Mouse (Mus musculus) gastrocnemius, postnatal 25 days (tissue): Measurements from ENCODE around the gene Pou2f3. TPM values are rescaled to one million over a fixed set of nuclear protein-coding genes. Genes with fewer than 3 reads are reported as not detected.

Experiments
- DNase-seq: peaks from one replicate; pipeline ENCODE4 v3.0.0; 2022
- long read RNA-seq, 2 experiments: library from polyadenylated mRNA; stranded (forward); transcript quantifications; one replicate each; pipeline ENCODE4 v2.0.0; 2021
- total RNA-seq, 2 experiments: library from RNA; stranded (reverse); gene quantifications; 1 replicate in 1 of 2; 2 replicates in 1 of 2; pipeline ENCODE4 v1.2.3; 2021

Gene Pou2f3
- total RNA-seq: not detected
- long read RNA-seq, experiment 1: 0 reads
- long read RNA-seq, experiment 2: 0 reads

DNA sequence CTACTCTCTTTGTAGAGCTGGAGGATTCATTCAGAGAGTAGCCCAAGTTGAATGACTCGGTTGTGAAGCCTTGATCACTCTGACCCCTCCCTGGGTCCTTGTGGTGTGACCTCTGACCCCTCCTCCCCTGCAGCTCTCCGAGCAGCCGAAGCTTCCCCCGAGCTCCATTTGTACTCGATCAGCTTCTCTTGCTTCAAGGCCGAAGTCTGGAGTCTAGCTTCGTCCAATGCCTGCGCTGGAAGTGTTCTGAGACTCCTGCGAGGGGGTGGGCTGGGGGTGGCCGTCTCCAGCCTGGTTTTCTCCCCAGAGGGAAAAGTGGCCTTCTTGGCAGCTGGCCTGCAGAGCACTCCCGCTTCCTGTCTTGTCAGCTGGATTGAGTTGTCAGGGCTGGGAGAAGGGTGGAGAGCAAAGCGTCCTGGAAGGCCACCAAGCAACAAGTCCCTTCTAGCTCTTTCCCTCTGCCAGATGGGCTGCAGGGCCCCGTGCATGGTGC lies at the start of gene Pou2f3:
Pou2f3 (minus strand) TSS at position 180 of the 493 bp plus-strand sequence.
- peak; percentile 82 for DNase-seq

- peak; percentile 80 for DNase-seq
These were observed 43.1 kb upstream of the Pou2f3 start for GRCm38 (mm10) chr9:43253271-43253681.

DNA sequence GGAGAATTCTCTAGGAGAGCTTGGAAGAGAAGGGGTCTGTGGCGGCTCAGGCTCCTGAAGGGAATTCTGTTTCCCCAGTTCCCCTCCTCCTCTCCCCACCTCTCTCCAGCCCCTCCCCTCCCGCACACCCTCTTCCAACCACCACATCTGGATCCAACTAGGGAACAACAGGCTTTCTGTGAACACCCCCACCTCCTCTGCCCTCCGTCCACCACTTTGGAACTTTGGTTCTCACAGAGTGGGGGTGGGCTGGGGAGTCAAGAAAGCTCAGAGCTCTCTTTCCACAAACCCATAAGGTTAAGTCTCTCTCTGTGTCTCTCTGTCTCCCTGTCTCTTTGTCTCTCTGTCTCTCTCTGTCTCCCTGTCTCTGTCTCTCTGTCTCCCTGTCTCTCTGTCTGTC lies 42.6 kb upstream of the Pou2f3 start:
- no peak for DNase-seq

DNA sequence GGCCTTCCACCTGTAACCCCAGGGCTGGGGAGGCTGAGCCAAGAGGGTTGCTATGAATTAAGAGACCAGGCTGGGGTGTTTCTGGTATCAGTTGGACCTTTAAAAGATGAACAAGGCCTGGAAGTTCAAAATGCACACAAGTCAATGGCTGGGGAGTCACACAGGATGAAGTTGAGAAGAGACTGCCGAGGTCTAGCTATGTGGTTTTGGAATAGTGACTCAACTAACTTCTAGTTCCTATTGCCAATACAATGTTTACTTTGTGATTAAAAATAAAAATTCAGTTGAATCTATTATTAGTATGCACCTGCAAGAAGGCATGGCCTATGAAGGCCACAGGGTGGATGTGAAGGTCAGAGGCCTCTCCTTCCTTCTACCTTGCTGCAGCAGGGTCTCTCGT lies 41.6 kb upstream of the Pou2f3 start:
- DNase-seq: no peak

DNA sequence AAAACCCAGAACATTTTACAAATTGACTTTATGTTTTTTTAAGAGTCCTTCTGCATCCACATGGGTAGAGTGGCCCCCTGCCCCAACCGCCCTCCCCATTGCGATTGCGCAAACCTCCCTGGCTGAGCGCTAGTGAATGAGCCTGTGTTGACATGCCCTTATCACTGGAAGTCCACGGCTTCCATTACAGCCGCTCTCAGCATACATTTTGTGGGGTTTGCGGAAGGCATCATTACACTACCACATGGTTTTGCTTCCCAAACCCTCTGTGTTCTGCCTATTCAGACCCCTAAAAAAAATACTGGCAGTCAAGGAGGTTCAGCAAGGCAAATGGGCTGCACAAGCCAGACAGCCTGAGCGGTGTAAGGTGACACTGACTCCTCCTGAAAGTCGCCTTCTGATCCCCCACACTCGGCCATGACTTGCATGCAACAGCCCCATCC lies 36.6 kb upstream of the Pou2f3 start:
- DNase-seq: no peak

DNA sequence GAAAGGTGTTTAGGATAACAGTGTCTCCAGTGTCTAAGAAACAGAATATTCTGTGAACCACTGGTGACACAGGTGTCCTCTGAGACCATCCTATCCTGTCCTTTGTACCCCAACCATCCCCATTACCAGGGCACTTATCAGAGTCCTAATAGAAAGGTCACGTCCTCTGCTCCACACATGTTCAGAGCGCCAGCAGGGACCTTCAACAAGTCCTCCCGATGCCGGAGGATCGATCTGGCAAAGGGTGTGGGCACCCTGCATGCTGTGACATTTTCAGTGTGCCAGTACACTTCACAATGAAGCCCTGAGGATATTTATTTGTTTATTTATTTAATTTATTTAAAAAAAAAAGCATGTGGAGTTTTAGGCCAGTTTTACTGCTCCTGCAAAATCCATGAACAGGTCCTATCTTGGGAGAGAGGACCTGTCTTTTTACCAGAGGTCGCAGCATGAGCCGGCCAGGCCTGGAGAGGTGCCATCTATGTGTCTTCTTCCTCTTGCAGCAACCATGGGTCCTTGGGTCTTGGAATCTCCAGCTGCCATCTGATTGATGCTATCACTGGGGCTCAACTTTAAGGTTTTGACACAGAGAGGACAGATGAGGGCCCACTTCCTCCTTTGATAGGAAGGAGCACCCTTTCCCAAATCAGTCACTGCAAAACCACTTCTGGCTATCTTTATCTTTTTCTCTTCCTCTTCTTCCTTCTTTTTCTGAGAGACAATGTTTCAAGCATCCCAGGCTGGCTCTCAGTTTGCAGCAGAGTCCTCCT lies 35.8 kb upstream of the Pou2f3 start:
- DNase-seq: no peak

DNA sequence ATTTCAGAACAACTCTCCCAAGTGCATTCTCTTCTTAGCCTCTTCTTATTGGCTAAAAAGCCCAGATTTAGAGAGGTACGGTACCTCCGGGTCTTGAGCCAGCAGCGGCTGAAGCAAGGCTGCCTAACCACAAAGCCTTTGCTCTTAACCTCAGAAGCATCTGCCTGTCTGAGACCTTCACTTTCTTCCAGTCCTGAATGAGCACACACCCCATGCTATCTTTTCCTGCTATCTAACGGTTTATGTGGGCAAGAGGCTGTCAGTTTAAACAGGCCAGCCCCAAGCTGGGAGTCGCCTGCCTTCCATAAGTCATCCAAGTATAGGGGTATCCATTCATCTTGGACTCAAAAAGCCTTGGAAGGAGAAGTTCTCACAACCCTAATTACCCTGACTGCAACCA lies 32.3 kb upstream of the Pou2f3 start:
- DNase-seq: no peak

DNA sequence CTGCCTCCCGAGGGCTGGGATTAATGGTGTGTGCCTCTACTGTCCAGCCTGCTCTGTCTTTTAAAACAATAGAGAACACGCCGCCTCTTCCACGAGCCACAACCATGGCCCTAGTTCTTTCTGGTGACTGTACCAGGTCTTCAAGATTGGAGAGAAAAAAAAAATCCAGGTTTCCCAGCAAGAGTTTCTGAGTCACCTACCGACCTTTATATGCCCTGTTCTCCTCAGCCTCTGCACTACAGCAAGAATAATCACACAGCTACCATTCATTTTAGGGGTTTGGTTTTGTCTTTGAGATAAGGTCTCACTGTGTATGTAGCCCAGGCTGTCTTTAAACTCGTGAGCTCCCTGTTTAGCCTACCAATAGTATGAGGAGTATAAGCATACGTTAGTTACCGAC lies 31.8 kb upstream of the Pou2f3 start:
- DNase-seq: no peak

DNA sequence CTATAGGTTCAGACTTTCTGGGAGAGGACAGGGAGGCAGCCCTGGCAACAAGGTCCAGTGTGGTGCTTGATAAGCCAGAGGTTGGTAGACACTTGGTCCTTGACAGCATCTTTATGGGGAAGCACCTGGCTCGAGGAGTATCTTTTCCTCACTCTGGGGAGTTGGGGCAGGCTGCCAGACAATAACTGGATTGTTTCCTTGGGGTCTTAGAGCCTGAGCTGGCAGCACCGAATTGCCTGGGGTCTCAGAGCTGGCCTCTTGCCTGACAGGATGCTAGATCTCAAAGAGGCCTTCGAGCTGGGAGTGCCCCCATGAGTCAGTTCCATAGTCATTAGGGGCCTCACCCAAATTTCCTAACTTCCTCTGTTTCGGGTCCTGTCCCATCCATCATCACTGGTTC lies 31.1 kb upstream of the Pou2f3 start:
- DNase-seq: no peak

- no peak for DNase-seq
These were observed 30.4 kb upstream of the Pou2f3 start for GRCm38 (mm10) chr9:43240594-43240900.

- peak; percentile 95 for DNase-seq
These were observed 29.8 kb upstream of the Pou2f3 start, which contains the start of gene Oaf for GRCm38 (mm10) chr9:43239712-43240593. TSS of gene Oaf (minus strand) at chr9:43239911.

DNA sequence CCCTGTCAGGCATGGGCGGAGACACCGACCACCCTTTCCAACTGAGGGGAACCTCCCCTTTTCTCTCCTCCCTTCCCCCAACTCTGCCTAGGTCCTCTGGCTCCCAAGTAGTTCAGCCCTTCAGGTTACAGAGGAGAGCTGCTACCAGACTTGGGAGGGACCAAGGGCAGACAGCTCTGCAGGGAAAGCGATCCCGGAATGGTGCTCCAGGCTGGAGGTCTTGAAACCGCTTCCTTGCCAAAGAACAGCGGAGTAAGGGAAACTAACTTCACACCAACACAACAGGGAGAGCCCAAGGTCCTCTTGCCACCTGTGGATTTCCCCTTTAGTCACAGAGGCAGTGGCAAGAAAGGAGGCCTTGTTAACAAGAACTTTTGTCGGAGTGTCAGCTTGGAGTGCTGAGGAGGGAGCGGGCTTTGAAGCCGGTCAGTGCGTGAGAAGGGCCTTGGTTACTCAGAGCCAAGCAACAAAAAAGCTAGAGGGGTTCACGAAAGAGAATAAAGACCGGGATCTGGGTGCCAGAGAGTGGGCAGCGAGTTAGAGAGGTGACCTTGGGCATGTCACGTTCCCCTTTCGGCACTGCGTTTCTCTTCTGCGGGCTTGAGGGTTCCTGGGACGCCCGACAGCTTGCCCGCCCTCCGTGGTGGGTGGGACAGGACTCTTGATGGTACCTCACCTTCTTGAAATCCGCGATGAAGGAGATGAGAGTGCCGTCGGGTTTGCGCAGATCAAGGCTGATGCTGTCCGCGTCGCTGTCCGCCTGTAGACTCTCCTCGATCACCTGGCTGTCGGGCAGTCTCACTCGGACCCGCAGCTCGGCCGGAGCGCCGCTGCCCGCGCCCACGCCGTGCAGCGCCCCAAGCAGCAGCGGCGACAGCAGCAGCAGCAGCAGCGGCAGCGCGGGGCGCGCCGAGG lies 28.7 kb upstream of the Pou2f3 start:
- no peak for DNase-seq

GRCm38 (mm10) chr9:43238167-43238566 lies 28.0 kb upstream of the Pou2f3 start:
- DNase-seq: no peak

- DNase-seq: no peak
These were observed 27.1 kb upstream of the Pou2f3 start for GRCm38 (mm10) chr9:43237111-43237775.

DNA sequence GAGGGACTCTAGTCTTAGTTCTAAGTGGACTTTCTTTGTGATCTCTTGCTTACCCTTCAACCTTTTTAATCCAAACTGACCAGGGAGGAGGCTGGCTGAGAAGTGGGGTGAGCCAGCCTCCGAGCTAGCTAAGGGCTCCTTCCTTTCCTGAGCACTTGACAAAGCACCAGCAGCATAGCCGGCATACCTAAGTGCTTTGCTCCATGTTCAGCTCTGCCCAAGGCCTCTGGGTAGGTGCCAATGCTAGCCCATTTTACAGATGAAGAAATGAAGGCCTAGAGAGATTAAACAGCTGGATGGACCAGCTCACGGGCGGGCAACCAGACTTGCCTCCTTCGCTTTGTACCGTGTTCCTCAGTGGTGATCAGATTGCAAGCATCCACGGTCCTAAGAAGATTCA lies 26.4 kb upstream of the Pou2f3 start:
- DNase-seq: no peak

GRCm38 (mm10) chr9:43236106-43236505 lies 25.9 kb upstream of the Pou2f3 start:
- no peak for DNase-seq

DNA sequence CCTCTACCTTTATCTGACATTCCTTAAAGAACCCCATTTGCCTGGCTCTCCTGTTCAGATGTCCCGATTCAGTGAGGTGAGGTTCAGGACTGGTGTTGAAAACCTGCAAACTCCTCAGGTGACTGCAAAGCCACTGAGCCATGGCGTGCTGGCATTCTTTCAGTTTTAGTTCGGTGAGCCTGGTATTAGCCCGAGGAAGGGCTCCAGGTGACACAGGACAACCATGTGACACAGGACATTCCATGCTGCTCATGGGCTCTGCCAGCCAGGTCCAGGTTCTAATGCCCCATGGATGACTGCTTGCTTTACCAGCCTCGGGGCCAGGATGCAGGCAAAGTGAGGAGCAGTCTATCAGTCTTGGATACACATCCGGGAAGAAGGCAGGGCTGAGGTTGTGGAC lies 25.2 kb upstream of the Pou2f3 start:
- no peak for DNase-seq

DNA sequence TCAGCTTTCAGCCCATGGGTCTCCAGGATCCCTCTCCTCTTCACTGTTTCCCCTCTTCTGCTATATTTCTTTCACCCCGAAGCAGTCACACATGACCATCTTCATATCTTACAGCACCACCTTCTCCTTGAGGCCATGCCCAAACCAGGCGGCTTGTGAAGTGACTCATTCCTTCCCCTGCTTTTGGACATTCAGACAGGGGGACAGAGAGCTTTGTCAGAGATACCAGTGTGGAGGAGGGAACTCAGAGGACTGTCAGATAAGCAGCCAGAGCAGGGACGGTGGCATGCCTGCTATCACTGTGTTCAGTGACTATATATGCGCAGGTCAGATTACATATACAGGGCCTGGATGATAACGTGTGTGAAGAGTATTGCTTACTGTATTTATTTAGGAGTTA lies 24.3 kb upstream of the Pou2f3 start:
- no peak for DNase-seq

GRCm38 (mm10) chr9:43233515-43233914 lies 23.3 kb upstream of the Pou2f3 start:
- DNase-seq: no peak

DNA sequence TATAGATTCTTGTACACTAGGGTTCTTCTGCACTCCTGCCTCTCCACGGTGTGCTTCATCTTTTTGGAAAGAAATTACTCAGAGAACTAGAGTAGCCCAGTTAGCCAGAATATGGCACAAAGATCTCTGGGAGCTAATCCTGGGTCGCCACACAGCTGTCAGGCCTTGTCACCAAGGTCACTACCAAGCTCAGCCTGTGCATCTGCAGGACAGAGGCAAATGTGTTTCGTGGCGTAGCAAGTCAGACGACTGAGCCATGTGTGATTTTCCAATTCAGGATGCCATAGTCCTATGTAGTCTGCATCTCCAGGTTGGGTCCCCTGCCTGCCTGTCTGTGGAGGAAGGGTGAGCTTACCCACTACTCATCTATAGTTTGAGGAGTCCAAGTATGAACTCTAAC lies 22.9 kb upstream of the Pou2f3 start:
- no peak for DNase-seq

- no peak for DNase-seq
These were observed 22.1 kb upstream of the Pou2f3 start for GRCm38 (mm10) chr9:43232286-43232685.

DNA sequence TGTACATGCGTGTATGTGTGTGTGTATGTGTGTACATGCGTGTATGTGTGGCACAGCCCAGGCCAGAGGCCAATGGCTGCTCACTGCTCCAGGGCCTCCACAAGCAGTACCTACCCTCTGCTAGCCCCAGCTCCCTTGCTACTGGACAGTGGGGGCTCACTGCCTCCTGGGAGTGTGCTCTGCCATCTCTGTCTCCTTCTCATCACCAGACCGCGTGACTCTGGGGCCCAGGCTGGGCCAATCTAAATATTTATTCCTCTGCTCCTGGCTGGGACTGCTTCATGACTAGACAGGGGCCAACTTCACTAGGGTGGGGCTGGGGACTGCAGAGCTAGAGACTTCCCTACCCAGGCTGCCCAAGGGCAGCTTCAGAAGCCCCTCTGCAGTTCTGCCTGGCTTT lies 21.6 kb upstream of the Pou2f3 start:
- peak; percentile 42 for DNase-seq
